In genomic region chrX:104013318-104013811, GRCm38 (mm10) we compare ENCODE assay signal across 10 mouse cellular contexts. TPM values are rescaled to one million over a fixed set of nuclear protein-coding genes. Genes with fewer than 3 reads are reported as not detected.
DNase-seq lines count a peak whose midpoint lies in the region; ATAC-seq lines count a peak whose summit lies in the region.
"Had no signal": no experiment of that assay in that cellular context is flagged by ENCODE, and none has a peak within 500 bp of the region (broad histone marks: within the 10 kb centered on the region; RNA-seq: fewer than 3 reads in every experiment).

No protein-coding gene starts in this region.

- peaks cover 99% of the 10 kb centered on the region for H3K27me3 ChIP-seq in midbrain, embryonic 10.5 days (ENCODE audit: low read depth, poor library complexity, severe bottlenecking)
- H3K27me3 ChIP-seq in midbrain, embryonic 15.5 days (replicated peaks): peaks cover 5% of the 10 kb centered on the region
- no peaks in the 10 kb centered on the region for H3K27me3 ChIP-seq in embryonic facial prominence, embryonic 11.5 days (ENCODE audit: control insufficient read depth, insufficient read depth, low read length)

- H3K4me1 ChIP-seq in midbrain, embryonic 10.5 days: no peaks in the 10 kb centered on the region
- H3K4me1 ChIP-seq in midbrain, embryonic 15.5 days: no peaks in the 10 kb centered on the region
- H3K4me1 ChIP-seq in embryonic facial prominence, embryonic 11.5 days (ENCODE audit: control insufficient read depth, insufficient read depth, low read length): no peaks in the 10 kb centered on the region
- H3K4me1 ChIP-seq: hindbrain, embryonic 15.5 days; limb, embryonic 13.5 days had no signal

- H3K36me3 ChIP-seq in midbrain, embryonic 10.5 days: no peaks in the 10 kb centered on the region
- H3K36me3 ChIP-seq in midbrain, embryonic 15.5 days (replicated peaks): no peaks in the 10 kb centered on the region
- H3K36me3 ChIP-seq in embryonic facial prominence, embryonic 11.5 days (replicated peaks; ENCODE audit: control insufficient read depth, insufficient read depth, low read depth, low read length): no peaks in the 10 kb centered on the region
- H3K36me3 ChIP-seq: hindbrain, embryonic 15.5 days; limb, embryonic 13.5 days had no signal

- 67% methylated on average over 4 of the region's 4 CpGs for WGBS in midbrain, embryonic 10.5 days
- WGBS in midbrain, embryonic 15.5 days: 69% methylated on average over 4 of the region's 4 CpGs
- WGBS in embryonic facial prominence, embryonic 11.5 days: 34% methylated on average over 4 of the region's 4 CpGs

- ATAC-seq in midbrain, embryonic 15.5 days (replicated peaks): no peak
- ATAC-seq in embryonic facial prominence, embryonic 11.5 days (replicated peaks; ENCODE audit: insufficient number of reproducible peaks, low FRiP score, low TSS enrichment, low read depth): no peak

- H3K27ac ChIP-seq in midbrain, embryonic 10.5 days (replicated peaks): no peak overlapping the region
- no peak overlapping the region for H3K27ac ChIP-seq in midbrain, embryonic 15.5 days
- H3K27ac ChIP-seq in embryonic facial prominence, embryonic 11.5 days (replicated peaks; ENCODE audit: low read depth, low read length): no peak overlapping the region
- H3K27ac ChIP-seq: hindbrain, embryonic 15.5 days; limb, embryonic 13.5 days had no signal

- no peak overlapping the region for H3K9ac ChIP-seq in midbrain, embryonic 15.5 days
- H3K9ac ChIP-seq in embryonic facial prominence, embryonic 11.5 days (replicated peaks; ENCODE audit: low read length): no peak overlapping the region
- H3K9ac ChIP-seq: hindbrain, embryonic 15.5 days; limb, embryonic 13.5 days had no signal

- H3K4me2 ChIP-seq in midbrain, embryonic 15.5 days: no peak overlapping the region
- no peak overlapping the region for H3K4me2 ChIP-seq in embryonic facial prominence, embryonic 11.5 days (ENCODE audit: low read depth, low read length)
- H3K4me2 ChIP-seq: hindbrain, embryonic 15.5 days; limb, embryonic 13.5 days had no signal

- H3K9me3 ChIP-seq in midbrain, embryonic 10.5 days (replicated peaks): no peaks in the 10 kb centered on the region; the same call in 1 of the 2 replicates
- H3K9me3 ChIP-seq in midbrain, embryonic 15.5 days: no peaks in the 10 kb centered on the region
- H3K9me3 ChIP-seq in embryonic facial prominence, embryonic 11.5 days (replicated peaks; ENCODE audit: control insufficient read depth, low read length): no peaks in the 10 kb centered on the region

- DNase-seq in midbrain, embryonic 10.5 days (ENCODE audit: low spot score): peak; percentile 18
- DNase-seq in embryonic facial prominence, embryonic 11.5 days (ENCODE audit: low spot score): peak; percentile 28
- peak; percentile 15 for DNase-seq in kidney, postnatal 14 days
- peak; percentile 66 for DNase-seq in yolk sac, embryonic 10.5 days (ENCODE audit: low spot score)
- no peak for DNase-seq in gastrocnemius, adult 8-10 months (ENCODE audit: low spot score in 2 of 2)
- DNase-seq in urinary bladder, adult 18-20 months (ENCODE audit: low spot score in 2 of 2): no peak

- H3K4me3 ChIP-seq in midbrain, embryonic 10.5 days: no peak overlapping the region
- no peak overlapping the region for H3K4me3 ChIP-seq in midbrain, embryonic 15.5 days
- no peak overlapping the region for H3K4me3 ChIP-seq in embryonic facial prominence, embryonic 11.5 days (ENCODE audit: low read depth, low read length)
- H3K4me3 ChIP-seq: erythroblast, embryonic 14.5 days; hindbrain, embryonic 15.5 days; limb, embryonic 13.5 days had no signal

RNA-seq across cellular contexts. Expression of gene Rlim, which starts 32.3 kb away (rescaled TPM):
- polyA plus RNA-seq in midbrain, embryonic 10.5 days (2016; fragmentation: Nextera tagmentation; extraction: Ambion mirVana): 31.0 and 36.0 TPM in 2 replicates
- polyA plus RNA-seq in midbrain, embryonic 15.5 days (2015; fragmentation: Nextera tagmentation; extraction: Ambion mirVana): 26.7 and 29.4 TPM in 2 replicates
- 40.1 and 43.1 TPM in 2 replicates for polyA plus RNA-seq in embryonic facial prominence, embryonic 11.5 days (2014; fragmentation: Nextera tagmentation; extraction: Ambion mirVana)
- total RNA-seq in gastrocnemius, adult 8-10 months (2022): 10 to 100 TPM; 19.6 to 22.6 (median 21.2) TPM

Comparison
In these comparisons a context has a peak if more than half of its experiments do, and no peak if none do; other contexts are left out.
1. DNase-seq: peak in midbrain, embryonic 10.5 days (single experiment), embryonic facial prominence, embryonic 11.5 days (single experiment), kidney, postnatal 14 days (single experiment) and yolk sac, embryonic 10.5 days (single experiment); none in gastrocnemius, adult 8-10 months (0 of 2) and urinary bladder, adult 18-20 months (0 of 2).